Mouse (Mus musculus) cerebellum, postnatal 4 days (tissue): ENCODE results near the gene Fcrl1.
"Not testable (repeated sequence)": the region's sequence is repeated elsewhere in the genome, so short reads cannot be mapped to it uniquely, and the experiment has no call there.

Experiments used
- DNase-seq, 2 experiments: peaks; one replicate each; pipeline ENCODE4 v3.0.0; 2022; ENCODE audit warnings: low spot score in 2 of 2, mixed read lengths in 1 of 2

Gene Fcrl1

DNA sequence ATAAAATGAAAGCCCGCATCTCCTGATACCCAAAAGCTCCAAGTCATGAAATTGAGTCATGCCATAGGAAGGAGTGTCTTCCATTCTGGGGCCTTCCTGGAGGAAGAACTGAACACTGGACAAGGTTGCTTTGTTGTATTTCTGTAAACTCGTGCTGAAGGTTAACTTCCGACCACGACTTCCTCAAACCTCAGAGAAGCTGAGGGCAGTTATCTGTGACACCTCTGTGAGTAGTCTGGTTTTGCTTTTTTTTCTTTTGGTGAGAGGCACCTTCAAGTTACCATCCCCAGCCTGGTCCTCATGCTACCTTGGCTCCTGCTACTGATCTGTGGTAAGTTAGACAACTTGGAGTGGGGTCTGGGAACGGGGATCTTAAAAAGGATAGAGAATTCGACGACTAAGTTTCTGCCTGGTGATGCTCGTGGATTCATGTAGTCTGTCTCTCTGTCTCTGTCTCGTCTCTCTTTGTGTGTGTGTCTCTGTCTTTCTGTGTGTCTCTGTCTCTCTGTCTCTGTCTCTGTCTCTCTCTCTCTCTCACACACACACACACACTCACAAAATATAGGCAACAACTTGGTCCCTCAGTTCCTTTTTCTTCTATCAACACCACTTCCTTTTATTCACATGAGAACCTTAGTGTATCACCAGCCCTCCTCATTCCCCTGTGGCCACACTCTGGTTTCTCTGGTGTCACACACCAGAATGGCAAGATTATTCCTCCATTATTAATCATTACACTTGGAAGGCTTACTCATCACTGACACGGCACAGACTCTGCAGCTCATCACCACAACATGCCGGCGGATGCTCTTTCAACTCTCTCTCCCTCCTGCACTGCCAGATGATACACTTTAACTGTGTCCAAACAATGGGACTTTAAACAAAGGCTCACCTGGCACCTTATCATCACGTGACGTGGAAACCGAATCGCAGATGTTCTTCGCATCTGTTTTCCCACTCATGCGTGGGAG lies at the start of gene Fcrl1:
Gene Fcrl1 (plus strand): TSS at position 193 of the 971 bp plus-strand sequence.
- no peak for DNase-seq

DNA sequence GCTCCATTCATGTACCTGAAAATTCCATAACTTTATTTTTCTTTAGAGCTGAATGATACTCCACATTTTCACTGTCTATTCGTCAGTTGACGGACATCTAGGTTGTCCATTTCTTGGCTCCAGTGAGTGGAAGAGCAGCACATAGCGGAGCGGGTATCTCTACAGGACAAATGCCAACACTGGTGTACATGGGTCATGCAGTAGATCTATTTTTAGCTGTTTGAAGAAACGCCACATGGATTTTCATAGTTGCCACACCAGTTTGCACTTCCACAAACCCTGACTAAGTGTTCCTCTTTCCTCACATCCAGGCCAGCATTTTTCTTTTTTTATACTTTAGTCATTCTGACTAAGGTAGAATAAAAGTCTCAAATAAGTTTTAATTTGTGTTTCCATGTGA lies 38.3 kb upstream of the Fcrl1 start:
- DNase-seq: no peak

DNA sequence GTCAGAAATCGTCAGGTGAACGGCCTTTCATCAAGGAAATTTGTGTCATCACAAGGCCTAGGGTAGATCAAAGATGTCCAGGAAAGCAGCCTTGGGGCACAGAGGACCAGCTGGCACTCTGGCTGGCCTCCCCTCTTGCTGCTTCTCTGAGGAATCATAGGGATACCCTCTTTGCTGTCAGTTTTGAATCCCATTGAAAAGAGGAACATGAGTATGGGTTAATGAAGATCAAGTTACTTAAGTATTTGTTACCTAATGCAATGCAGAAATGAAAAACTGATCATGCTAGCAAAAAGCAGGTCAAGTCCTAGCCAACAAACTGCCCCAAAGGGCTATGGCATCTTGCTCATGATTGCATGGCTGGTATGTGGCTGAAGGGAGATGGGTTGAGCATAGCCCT lies 25.2 kb upstream of the Fcrl1 start:
- not testable (repeated sequence) for DNase-seq

DNA sequence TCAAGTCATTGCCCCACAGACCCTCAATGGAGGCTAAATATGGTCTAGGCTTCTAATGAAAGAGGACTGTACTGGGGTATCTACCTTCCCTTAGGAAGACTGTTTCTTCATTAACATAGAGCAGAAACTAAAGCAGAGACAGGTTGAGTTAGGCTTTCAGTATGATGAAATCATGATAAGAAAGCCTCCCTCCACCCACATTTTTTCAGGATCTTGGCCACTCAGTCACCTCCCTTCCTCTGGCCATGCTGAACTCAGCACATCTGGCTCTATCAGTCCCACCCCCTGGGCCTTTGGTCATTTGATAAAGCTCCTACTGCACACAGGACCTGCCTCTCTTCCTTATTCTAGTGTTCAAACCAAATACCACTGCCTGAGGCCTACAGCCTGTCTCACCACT lies 18.6 kb upstream of the Fcrl1 start, which contains the start of gene Cd5l:
Gene Cd5l (plus strand): TSS at position 301 of the 400 bp plus-strand sequence.
- DNase-seq: no peak

DNA sequence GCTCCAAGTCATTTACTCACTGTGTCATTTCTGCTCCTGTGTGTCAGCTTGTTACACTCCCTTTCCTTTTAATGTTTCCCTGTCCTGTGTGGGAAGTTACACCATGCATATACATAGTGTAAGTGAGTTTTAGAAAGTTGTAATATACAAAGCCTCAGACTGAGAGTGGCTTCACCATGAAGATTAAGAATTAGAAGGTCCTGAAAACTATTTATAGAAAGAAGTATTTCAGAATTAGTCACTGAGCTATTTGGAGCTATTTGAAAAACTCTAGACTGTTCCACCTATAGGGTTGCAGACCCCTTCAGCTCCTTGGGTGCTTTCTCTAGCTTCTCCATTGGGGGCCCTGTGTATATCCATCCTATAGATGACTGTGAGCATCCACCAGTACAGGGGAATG lies 17.0 kb upstream of the Fcrl1 start:
- no peak for DNase-seq

DNA sequence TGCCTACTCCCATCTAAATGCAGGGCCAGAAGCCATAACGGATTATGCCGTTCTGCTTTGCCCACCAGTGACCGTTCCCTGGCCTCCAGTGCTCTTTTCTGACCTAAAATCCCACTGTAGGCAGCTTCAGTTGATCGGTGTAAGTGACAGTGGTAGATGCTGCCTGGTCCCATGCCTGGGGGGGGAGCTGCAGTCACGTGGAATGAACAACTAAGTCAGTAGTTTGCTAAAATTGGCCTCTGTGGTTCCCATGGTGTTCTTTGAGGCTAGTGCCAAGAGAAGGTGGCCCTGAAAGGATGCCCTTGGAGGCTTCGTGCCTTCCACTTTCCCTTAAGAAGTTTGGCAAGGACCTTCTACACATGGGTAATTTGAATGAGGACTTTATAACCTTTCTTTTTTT lies 15.7 kb upstream of the Fcrl1 start:
- no peak for DNase-seq

DNA sequence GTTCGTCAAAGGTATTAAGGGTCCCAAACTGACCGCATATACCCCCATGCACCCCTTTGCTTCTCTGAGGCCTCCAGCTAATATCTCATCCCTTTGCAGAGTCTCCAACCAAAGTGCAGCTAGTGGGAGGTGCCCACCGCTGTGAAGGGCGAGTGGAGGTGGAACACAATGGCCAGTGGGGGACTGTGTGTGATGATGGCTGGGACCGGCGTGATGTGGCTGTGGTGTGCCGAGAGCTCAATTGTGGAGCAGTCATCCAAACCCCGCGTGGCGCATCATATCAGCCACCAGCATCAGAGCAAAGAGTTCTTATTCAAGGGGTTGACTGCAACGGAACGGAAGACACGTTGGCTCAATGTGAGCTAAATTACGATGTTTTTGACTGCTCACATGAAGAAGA lies 10.5 kb upstream of the Fcrl1 start:
- no peak for DNase-seq

DNA sequence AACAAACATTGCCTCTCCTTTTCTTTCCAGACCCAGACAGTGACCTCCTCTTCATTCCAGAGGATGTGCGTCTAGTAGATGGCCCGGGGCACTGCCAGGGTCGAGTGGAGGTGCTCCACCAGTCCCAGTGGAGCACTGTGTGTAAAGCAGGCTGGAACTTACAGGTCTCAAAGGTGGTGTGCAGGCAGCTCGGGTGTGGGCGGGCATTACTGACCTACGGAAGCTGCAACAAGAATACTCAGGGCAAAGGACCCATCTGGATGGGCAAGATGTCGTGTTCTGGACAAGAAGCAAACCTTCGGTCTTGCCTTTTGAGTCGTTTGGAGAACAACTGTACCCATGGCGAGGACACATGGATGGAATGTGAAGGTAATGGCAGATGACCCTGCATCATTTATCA lies 8.7 kb upstream of the Fcrl1 start:
- DNase-seq: no peak

DNA sequence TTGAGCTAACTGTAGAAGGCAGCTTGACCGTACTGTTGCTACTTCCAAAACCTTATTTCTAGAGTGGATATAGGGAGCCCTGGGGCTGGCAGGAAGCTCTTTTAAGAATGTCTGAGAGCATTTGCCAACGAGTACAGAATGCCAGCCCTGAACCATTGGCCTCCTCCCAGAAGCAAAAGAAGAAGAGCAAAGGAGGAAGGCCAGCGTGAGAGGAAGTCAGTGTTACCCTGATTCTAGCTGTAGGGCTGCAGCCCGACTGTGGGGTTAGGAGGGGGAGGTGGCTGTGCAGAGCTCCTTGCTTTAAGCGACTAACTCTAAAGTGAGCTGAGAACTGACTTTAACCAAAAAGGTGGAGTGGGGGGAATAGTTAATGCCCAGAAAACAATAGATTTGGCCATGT lies 7.0 kb upstream of the Fcrl1 start:
- DNase-seq: no peak

DNA sequence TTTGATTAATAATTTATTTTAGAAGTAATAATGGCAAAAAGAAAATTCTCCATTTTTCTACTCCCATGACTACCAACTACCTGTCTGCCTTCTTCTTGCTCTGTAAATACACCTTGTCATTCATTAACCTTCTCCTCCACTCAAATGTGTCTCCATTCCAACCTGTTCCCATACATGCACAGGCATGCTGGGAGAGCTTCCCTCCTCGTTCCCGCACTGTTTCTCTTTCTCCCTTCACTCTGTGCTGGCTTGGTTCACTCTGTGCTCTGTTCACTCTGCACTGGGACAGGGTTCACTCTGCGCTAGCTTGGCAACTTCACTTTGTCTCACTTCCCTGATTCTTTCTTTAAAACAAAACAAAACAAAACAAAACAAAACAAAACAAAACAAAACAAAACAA lies 1.0 kb downstream of the Fcrl1 start:
- no peak for DNase-seq

DNA sequence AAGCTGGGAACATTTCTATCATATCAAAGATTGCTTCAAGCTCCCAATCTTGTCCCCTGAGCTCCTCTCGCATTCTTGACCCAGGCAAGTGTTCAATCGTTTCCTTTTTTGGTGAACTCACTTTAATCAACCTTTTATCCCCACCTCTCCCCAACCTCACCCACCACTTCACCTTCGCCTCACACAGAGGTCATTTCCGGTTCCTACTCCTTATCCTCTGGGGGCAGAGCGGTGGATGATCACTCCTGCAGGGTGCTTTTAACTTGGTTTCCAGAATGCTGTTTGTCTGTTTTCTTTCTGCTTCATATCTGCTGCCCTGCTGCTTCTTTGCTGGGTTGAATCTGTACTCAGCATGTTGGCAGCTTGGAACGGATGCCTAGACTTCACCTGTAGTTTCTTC lies 1.5 kb downstream of the Fcrl1 start:
- DNase-seq: no peak

DNA sequence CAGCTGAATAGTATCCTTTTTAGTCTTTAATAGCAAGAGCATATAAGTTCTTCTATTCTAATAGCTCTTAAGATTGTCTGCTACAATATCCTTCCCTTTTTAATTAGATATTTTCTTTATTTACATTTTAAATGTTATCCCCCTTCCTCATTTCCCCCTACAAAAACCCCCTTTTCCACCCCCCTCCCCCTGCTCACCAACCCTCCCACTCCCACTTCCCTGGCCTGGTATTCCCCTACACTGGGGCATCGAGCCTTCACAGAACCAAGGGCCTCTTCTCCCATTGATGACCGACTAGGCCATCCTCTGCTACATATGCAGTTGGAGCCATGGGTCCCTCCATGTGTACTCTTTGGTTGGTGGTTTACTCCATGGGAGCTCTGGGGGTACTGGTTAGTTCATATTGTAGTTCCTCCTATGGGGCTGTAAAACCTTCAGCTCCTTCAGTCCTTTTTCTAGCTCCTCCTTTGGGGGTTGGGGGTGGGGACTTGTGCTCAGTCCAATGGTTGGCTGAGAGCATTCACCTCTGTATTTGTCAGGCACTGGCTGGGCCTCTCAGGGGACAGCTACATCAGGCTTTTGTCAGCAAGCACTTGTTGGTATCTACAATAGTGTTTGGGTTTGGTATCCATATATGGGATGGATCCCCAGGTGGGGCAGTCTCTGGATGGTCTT lies 3.6 kb downstream of the Fcrl1 start:
- not testable (repeated sequence) for DNase-seq

DNA sequence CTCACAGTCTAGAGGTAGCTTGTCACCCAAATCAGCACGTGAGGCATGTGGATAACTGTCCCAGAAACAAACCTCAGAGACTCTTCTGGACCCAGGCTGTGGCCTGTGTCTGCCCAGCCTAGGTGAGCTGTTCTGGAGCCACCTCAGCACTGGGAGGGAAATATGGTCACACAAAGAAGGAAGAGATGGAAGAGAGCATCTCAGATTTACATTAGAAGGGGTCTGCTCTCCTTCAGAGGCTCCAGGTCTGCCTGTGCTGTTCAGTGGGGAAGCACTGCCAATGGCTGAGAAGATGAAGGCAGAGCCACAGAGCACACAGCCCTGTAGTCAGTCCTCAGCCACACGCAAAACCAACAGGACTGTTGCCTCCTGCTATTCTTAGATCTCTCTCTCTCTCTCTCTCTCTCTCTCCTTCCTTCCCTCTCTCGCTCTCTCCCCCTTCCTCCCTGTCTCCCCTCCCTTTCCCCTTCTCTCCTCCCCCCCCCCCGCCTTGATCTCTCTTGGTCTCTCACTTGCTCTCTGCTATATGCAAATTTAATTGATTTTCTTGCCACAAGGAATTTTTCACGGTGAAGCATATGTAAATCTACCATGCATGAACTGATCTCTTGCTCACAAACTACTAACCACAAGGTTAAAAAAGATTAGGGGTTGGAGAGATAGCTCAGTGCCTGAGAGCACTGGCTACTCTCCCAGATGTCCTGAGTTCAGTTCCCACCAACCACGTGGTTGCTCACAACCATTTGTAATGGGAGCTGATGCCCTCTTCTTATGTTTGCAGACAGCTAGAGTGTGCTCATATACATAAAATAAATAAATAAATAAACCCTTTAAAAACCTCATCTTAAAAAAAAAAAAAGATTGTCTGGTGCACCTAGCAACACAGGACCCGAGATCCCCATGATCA lies 5.9 kb downstream of the Fcrl1 start:
- no peak for DNase-seq

DNA sequence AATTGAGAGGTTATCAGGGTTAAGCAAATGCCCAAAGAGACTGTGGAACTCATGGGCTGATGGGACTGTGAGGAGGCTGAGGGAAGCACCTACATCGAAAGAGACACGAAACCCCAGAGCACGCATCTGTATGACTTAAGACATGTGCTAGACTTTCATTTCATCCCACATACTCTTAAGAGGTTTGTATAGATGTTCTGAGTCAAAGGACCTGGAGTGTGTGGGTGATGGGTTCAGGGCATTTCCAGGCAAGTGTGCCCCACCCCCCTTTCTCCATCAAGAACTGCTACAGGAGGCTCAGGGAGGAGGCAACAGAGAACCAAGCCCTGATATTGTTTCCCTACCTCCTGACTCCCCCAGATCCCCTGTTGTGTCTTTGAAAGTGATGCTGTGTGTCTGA lies 7.1 kb downstream of the Fcrl1 start:
- no peak for DNase-seq

DNA sequence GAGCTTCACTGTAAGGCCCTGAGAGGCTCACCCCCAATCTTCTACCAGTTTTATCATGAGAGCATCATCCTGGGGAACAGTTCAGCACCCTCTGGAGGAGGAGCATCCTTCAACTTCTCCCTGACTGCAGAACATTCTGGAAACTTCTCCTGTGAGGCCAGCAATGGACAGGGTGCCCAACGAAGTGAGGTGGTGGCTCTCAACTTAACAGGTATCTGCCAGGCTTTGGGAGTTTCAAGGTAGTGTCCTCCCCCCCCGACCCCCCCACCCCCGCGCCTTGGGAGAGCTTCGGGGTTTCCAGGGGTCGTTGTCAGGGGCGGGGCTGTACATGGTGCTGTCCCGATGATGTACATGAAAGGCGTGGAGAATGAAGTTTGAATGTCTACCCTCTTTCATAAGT lies 8.9 kb downstream of the Fcrl1 start:
- no peak for DNase-seq

DNA sequence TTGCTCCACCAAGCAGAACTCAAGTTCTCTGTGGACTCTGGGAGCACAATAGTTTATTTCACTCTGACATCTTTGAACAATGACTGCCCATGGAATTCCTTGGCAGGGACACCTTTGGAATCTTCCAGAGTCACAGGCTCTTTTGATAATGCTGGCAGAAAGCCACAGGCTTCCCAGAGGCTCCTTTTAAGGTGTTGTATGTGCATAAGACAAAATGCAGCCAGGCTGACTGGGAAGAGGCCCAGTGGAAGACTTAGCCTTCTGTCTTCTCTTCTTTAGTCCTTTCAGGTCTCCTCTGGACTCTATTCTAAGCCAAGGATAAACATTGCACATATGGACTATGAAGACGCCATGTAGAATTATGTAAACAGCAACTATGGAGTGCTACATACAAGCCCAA lies 14.7 kb downstream of the Fcrl1 start:
- no peak for DNase-seq

DNA sequence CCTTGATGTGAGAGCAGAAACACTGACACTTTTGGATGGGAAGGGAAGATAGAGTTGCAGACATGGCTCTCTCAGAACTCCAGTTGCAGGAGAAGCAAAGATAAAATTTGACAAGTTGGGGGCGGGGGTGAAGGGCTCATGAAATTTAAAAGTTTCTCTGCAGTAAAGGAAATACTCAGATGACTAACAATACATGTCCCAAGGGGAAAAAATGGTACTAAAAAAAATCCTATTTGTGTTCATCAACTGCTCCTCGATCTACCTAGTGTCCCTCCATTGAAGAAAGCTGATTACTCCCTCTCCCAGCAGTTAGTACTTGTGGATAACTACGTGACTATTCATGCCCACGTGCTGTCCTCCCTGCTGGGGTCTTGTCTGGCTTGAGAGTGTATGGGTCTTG lies 22.6 kb downstream of the Fcrl1 start:
- no peak for DNase-seq

DNA sequence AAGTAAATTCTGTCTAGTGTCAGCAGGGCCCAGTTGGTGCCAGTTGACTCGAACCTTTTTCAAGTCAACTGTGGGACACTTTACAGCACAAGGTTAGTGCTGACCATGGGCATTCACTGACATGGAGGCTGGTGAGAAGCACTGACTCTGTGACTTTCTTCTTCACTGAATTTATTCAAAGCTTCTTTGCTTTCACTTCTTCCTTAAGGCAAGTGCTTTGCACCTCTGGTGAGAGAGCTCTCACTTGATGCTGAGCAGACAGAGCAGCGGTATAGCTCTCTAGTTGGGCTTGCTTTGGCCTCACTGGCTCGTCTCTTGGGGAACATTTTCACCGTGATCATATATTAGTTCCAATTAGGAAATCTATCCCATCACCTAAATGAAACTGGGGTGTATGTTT lies 23.7 kb downstream of the Fcrl1 start:
- DNase-seq: no peak

DNA sequence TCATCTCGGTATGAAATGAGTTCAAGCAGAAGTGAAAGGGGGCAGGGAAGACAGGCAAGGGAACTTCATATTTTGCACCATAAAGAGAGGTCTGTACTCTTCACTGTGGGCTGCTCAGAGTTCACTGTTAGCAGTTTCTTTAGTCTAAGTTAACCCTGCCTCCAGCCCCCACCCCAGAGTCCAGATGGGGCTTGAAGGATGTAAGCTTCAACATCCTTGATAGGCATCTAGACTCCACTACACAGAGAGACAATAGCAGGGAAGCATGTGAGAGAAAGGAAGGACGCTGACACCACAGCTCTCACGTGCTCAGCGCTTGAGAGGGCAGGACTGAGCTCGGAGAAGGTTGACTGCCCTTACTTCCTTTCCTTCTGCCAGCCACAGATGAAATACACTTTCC lies 25.1 kb downstream of the Fcrl1 start:
- no peak for DNase-seq

DNA sequence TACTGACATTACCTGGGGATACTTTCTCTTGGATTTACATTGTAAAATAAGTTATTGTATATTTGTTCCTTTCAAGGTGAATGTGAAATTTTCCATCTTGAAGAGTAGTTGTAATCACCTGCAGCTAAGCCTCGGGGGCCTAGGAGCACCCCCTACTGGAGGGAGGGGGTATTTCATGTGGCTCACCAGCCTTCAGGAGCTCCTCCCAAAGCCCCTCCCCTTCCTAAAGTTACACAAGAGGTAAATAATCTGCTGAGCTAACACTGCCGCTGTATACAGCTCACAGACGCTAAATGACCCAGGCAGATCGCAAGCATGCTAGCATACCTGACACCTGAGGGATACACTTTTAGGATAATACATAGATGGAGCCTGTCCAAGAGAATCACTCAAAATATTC lies 32.0 kb downstream of the Fcrl1 start:
- DNase-seq: no peak

DNA sequence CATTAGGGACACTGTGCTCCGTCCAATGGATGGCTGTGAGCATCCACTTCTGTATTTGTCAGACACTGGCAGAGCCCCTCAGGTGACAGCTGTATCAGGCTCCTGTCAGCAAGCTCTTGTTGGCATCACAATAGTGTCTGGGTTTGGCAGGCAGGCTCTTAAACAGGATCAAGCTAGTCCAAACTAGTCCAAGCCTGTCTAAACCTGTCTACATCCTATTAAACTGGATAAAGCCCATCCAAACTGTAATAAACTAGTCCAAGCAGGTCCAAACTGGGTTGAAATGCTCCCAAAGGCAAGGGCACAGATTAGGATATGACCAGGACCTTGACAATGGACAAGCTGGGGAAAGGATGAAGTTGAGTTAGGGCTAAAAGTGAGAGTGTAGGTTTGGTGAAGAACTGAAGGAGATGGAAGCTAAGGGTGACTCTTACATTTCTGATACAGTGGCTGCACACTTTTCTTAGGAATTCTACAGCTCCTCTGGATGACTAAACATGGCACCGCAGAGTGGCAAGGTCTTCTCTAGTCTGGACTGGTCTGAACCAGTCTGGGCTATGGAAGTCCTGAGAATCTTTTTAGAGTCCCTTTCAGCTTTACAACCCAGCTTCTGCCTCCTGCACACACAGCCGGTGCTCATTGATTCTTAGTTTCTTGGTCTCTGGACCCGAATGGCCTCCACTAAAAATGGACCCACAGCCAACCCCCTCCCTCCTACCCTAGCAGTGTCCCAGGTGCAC lies 33.2 kb downstream of the Fcrl1 start:
- DNase-seq: no peak
